Mouse (Mus musculus) frontal cortex, adult 2 months (tissue): ENCODE data around the gene Acer1. TPM values are rescaled to one million over a fixed set of nuclear protein-coding genes. Genes with fewer than 3 reads are reported as not detected.
"Not testable (repeated sequence)": the region's sequence is repeated elsewhere in the genome, so short reads cannot be mapped to it uniquely, and the experiment has no call there.

ENCODE experiments used
- DNase-seq, 2 experiments: peaks; one replicate each; pipeline ENCODE4 v3.0.0; 2022; ENCODE audit warnings: low spot score in 1 of 2; ENCODE audit errors: extremely low spot score in 1 of 2
- polyA plus RNA-seq: library from polyadenylated mRNA; depleted of rRNA; stranded (reverse); fragments of >200 nt; gene quantifications from 2 replicates; pipeline ENCODE4 v1.2.3, GENCODE M21; 2012

Acer1 gene
- polyA plus RNA-seq, 1 experiment: not detected

GRCm38 (mm10) chr17:56954871-56955270 is 27.1 kb downstream of the Acer1 start:
- no peak for DNase-seq

- no peak for DNase-seq
These were observed 29.3 kb downstream of the Acer1 start for GRCm38 (mm10) chr17:56952639-56953038.

- peak in 1 of 2 experiments; percentile 68 for DNase-seq
These were observed 31.0 kb downstream of the Acer1 start for GRCm38 (mm10) chr17:56950915-56951314.

- no peak for DNase-seq
These were observed 43.2 kb downstream of the Acer1 start for GRCm38 (mm10) chr17:56938751-56939150.

GRCm38 (mm10) chr17:56936731-56937130 is 45.2 kb downstream of the Acer1 start:
- no peak for DNase-seq

- DNase-seq: peak; percentile 95 to 99
These were observed 46.4 kb downstream of the Acer1 start, which contains the start of gene Mllt1 for GRCm38 (mm10) chr17:56935363-56936131. Gene Mllt1 (minus strand): TSS chr17:56935415.

GRCm38 (mm10) chr17:56934545-56935330 is 47.2 kb downstream of the Acer1 start:
- DNase-seq: peak in 1 of 2 experiments; percentile 20

- DNase-seq: no peak
These were observed 48.5 kb downstream of the Acer1 start for GRCm38 (mm10) chr17:56933395-56933794.

GRCm38 (mm10) chr17:56930026-56930425 is 51.9 kb downstream of the Acer1 start:
- no peak for DNase-seq

- no peak for DNase-seq
These were observed 52.4 kb downstream of the Acer1 start for GRCm38 (mm10) chr17:56929530-56929929.

GRCm38 (mm10) chr17:56929101-56929500 is 52.8 kb downstream of the Acer1 start:
- no peak for DNase-seq

- DNase-seq: no peak
These were observed 55.9 kb downstream of the Acer1 start for GRCm38 (mm10) chr17:56925998-56926397.

- no peak for DNase-seq
These were observed 62.2 kb downstream of the Acer1 start for GRCm38 (mm10) chr17:56919725-56920124.

- DNase-seq: no peak
These were observed 64.8 kb downstream of the Acer1 start for GRCm38 (mm10) chr17:56917166-56917565.

GRCm38 (mm10) chr17:56913444-56913843 is 68.5 kb downstream of the Acer1 start:
- no peak for DNase-seq

- no peak for DNase-seq
These were observed 68.9 kb downstream of the Acer1 start for GRCm38 (mm10) chr17:56913023-56913422.

- not testable (repeated sequence) for DNase-seq
These were observed 72.2 kb downstream of the Acer1 start for GRCm38 (mm10) chr17:56909764-56910163.

- DNase-seq: no peak
These were observed 74.0 kb downstream of the Acer1 start for GRCm38 (mm10) chr17:56907887-56908286.

GRCm38 (mm10) chr17:56907096-56907495 is 74.8 kb downstream of the Acer1 start:
- DNase-seq: no peak

- no peak for DNase-seq
These were observed 75.8 kb downstream of the Acer1 start for GRCm38 (mm10) chr17:56906166-56906565.
